Mouse (Mus musculus): Measurements from ENCODE around the gene Olfml1. TPM values are rescaled to one million over a fixed set of nuclear protein-coding genes. Genes with fewer than 3 reads are reported as not detected.

Gene Olfml1
- 15.9 and 16.1 TPM in 2 replicates for polyA plus RNA-seq (2021; fragmentation: Nextera tagmentation)
- long read RNA-seq, experiment 1, transcript Olfml1-201 (3 exons, 1,685 nt): major isoform, 163 of 178 reads
- long read RNA-seq, experiment 1, partial matches to known transcripts: 12 of 178 reads
- long read RNA-seq, experiment 1, other reads (novel, unspliced or antisense): 3 of 178 reads
- long read RNA-seq, experiment 2, transcript Olfml1-201 (3 exons, 1,685 nt): major isoform, 11 of 17 reads
- long read RNA-seq, experiment 2, partial matches to known transcripts: 2 of 17 reads
- long read RNA-seq, experiment 2, other reads (novel, unspliced or antisense): 4 of 17 reads

GRCm38 (mm10) chr7:107567261-107567671 lies at the start of gene Olfml1:
Olfml1 (plus strand) TSS chr7:107567446.

GRCm38 (mm10) chr7:107594857-107595402 lies 27.7 kb downstream of the Olfml1 start, which contains the start of gene Ppfibp2:
Ppfibp2 (plus strand) TSS chr7:107595207.

GRCm38 (mm10) chr7:107625061-107625460 lies 57.8 kb downstream of the Olfml1 start, which contains the start of gene 5330417H12Rik:
5330417H12Rik (minus strand) TSS chr7:107625161.

Other genes with a start within 250 kb of the Olfml1 start
- gene Syt9, start 196.7 kb upstream of the Olfml1 start, polyA plus RNA-seq (2021; fragmentation: Nextera tagmentation): 2.0 and 3.1 TPM in 2 replicates
- 3.4 and 3.9 TPM in 2 replicates for gene Ppfibp2, start 27.8 kb downstream of the Olfml1 start, polyA plus RNA-seq (2021; fragmentation: Nextera tagmentation)
- gene 5330417H12Rik, start 57.7 kb downstream of the Olfml1 start, polyA plus RNA-seq (2021; fragmentation: Nextera tagmentation): not detected in 2 replicates
- gene Cyb5r2, start 190.6 kb downstream of the Olfml1 start, polyA plus RNA-seq (2021; fragmentation: Nextera tagmentation): 0.49 and 0.92 TPM in 2 replicates
- not detected in 2 replicates for gene Ovch2, start 233.8 kb downstream of the Olfml1 start, polyA plus RNA-seq (2021; fragmentation: Nextera tagmentation)
- not detected in 2 replicates for gene Olfr467, start 244.8 kb downstream of the Olfml1 start, polyA plus RNA-seq (2021; fragmentation: Nextera tagmentation)